Mouse (Mus musculus) heart, adult 8-10 months (tissue): ENCODE data around the gene Cep290. TPM values are rescaled to one million over a fixed set of nuclear protein-coding genes. Genes with fewer than 3 reads are reported as not detected.
"Not testable (repeated sequence)": the region's sequence is repeated elsewhere in the genome, so short reads cannot be mapped to it uniquely, and the experiment has no call there.

Experiments used
- DNase-seq: peaks from one replicate; pipeline ENCODE4 v3.0.0; 2022; ENCODE audit warnings: low spot score
- total RNA-seq, 4 experiments: library from RNA; stranded (reverse); gene quantifications; 2 replicates each; pipeline ENCODE4 v1.2.4; 2022

Gene Cep290
- 1 to 10 TPM; 3.9 to 5.8 (median 4.3) TPM for total RNA-seq

- DNase-seq: peak; percentile 98
These were observed at the start of gene Cep290, which contains the start of gene Tmtc3 for GRCm38 (mm10) chr10:100487097-100487978. Cep290 (plus strand) TSS chr10:100487558. Tmtc3 (minus strand) TSS chr10:100487350.

GRCm38 (mm10) chr10:100449394-100449793 lies 38.0 kb upstream of the Cep290 start:
- DNase-seq: no peak

- DNase-seq: no peak
These were observed 26.8 kb upstream of the Cep290 start for GRCm38 (mm10) chr10:100460515-100460914.

- no peak for DNase-seq
These were observed 12.3 kb upstream of the Cep290 start for GRCm38 (mm10) chr10:100475040-100475439.

- no peak for DNase-seq
These were observed 7.8 kb upstream of the Cep290 start for GRCm38 (mm10) chr10:100479538-100479937.

GRCm38 (mm10) chr10:100486701-100487096 lies 659 bp upstream of the Cep290 start:
- peak; percentile 3 for DNase-seq

GRCm38 (mm10) chr10:100491916-100492315 lies 4.6 kb downstream of the Cep290 start:
- no peak for DNase-seq

- no peak for DNase-seq
These were observed 11.0 kb downstream of the Cep290 start for GRCm38 (mm10) chr10:100498309-100498708.

- DNase-seq: no peak
These were observed 20.8 kb downstream of the Cep290 start for GRCm38 (mm10) chr10:100508170-100508569.

- no peak for DNase-seq
These were observed 34.3 kb downstream of the Cep290 start for GRCm38 (mm10) chr10:100521617-100522016.

- DNase-seq: no peak
These were observed 35.0 kb downstream of the Cep290 start for GRCm38 (mm10) chr10:100522330-100522729.

- DNase-seq: no peak
These were observed 37.4 kb downstream of the Cep290 start for GRCm38 (mm10) chr10:100524499-100525390.

GRCm38 (mm10) chr10:100556566-100557175 lies 69.3 kb downstream of the Cep290 start:
- no peak for DNase-seq

- not testable (repeated sequence) for DNase-seq
These were observed 73.0 kb downstream of the Cep290 start for GRCm38 (mm10) chr10:100560194-100560883.

- DNase-seq: no peak
These were observed 76.8 kb downstream of the Cep290 start for GRCm38 (mm10) chr10:100564112-100564511.

- DNase-seq: no peak
These were observed 84.3 kb downstream of the Cep290 start for GRCm38 (mm10) chr10:100571707-100572106.

- no peak for DNase-seq
These were observed 87.3 kb downstream of the Cep290 start for GRCm38 (mm10) chr10:100574505-100575149.

GRCm38 (mm10) chr10:100575294-100575693 lies 87.9 kb downstream of the Cep290 start:
- DNase-seq: no peak

GRCm38 (mm10) chr10:100584178-100584577 lies 96.8 kb downstream of the Cep290 start:
- no peak for DNase-seq

GRCm38 (mm10) chr10:100588524-100588923 lies 101.2 kb downstream of the Cep290 start:
- peak; percentile 3 for DNase-seq
